Mouse (Mus musculus) liver, embryonic 14.5 days (tissue): ENCODE data around the gene Col12a1. TPM values are rescaled to one million over a fixed set of nuclear protein-coding genes. Genes with fewer than 3 reads are reported as not detected.

Experiments
- ATAC-seq: fragments of 200-750 bp; cut with Nextera tagmentation; 2 replicates; pipeline ENCODE4 v1.8.0; 2017; ENCODE audit warnings: moderate number of reproducible peaks, mild to moderate bottlenecking, moderate library complexity; ENCODE audit not compliant: insufficient read depth
- DNase-seq, 3 experiments: peaks; one replicate each; pipeline ENCODE4 v3.0.0-alpha.2; 2012 to 2013; ENCODE audit warnings: low read depth in 3 of 3, low spot score in 3 of 3
- H3K27ac ChIP-seq: fragments of 300-500 bp; sonication (generic); 2 replicates; pipeline ENCODE4 v1.5.1; 2014; ENCODE audit warnings: moderate library complexity, mild to moderate bottlenecking, control low read depth, inconsistent platforms
- H3K27me3 ChIP-seq: fragments of 300-500 bp; sonication (generic); 2 replicates; pipeline ENCODE4 v1.6.1; 2014; ENCODE audit warnings: mild to moderate bottlenecking, low read length, moderate library complexity; ENCODE audit not compliant: control insufficient read depth, insufficient read depth
- H3K36me3 ChIP-seq: fragments of 300-500 bp; sonication (generic); replicated peaks from 2 replicates; pipeline ENCODE4 v1.6.1; 2014; ENCODE audit warnings: low read depth; ENCODE audit not compliant: control insufficient read depth, insufficient read depth
- H3K4me1 ChIP-seq, 2 experiments: fragments of 200-500 bp in 1 of 2; fragments of 300-500 bp in 1 of 2; sonication (generic) in 1 of 2; replicated peaks; 2 replicates each; pipeline ENCODE4 v1.6.1; 2012 to 2014; ENCODE audit warnings: antibody characterized with exemption in 1 of 2, inconsistent platforms in 1 of 2, low read length in 1 of 2; ENCODE audit not compliant: control insufficient read depth in 2 of 2, insufficient read depth in 2 of 2
- H3K4me2 ChIP-seq: fragments of 300-500 bp; sonication (generic); 2 replicates; pipeline ENCODE4 v1.6.1; 2014; ENCODE audit warnings: low read depth, mild to moderate bottlenecking, control low read depth, moderate library complexity
- H3K4me3 ChIP-seq, 2 experiments: fragments of 200-500 bp in 1 of 2; fragments of 300-500 bp in 1 of 2; sonication (generic) in 1 of 2; 2 replicates each; pipeline ENCODE4 v1.5.1; 2012 to 2014; ENCODE audit warnings: low read depth in 2 of 2, low read length in 2 of 2, mild to moderate bottlenecking in 2 of 2, control low read depth in 1 of 2, inconsistent platforms in 1 of 2, moderate library complexity in 1 of 2; ENCODE audit not compliant: insufficient read depth in 1 of 2
- H3K9ac ChIP-seq: fragments of 300-500 bp; sonication (generic); replicated peaks from 2 replicates; pipeline ENCODE4 v1.6.1; 2014; ENCODE audit warnings: mild to moderate bottlenecking, control low read depth, moderate library complexity
- H3K9me3 ChIP-seq: fragments of 300-500 bp; sonication (generic); 2 replicates; pipeline ENCODE4 v1.6.1; 2016; ENCODE audit warnings: low read length, mixed read lengths; ENCODE audit not compliant: control insufficient read depth
- CTCF ChIP-seq: IDR thresholded peaks from 2 replicates; pipeline ENCODE4 v1.5.1; 2016; ENCODE audit warnings: antibody characterized with exemption, low read depth, control low read depth
- EP300 ChIP-seq: IDR thresholded peaks from 2 replicates; pipeline ENCODE4 v1.6.1; 2016; ENCODE audit warnings: antibody characterized with exemption, low read depth
- WGBS: fragments of 180-500 bp; shearing (Covaris S2); extraction: QIAGEN DNeasy Blood & Tissue Kit; methylation state at CpG from one replicate; pipeline ENCODE4 v1.1.7; 2014; ENCODE audit not compliant: insufficient replicate concordance; 5-methylcytosine and 5-hydroxymethylcytosine counted together
- polyA plus RNA-seq, 2 experiments: library from polyadenylated mRNA; depleted of rRNA in 1 of 2; stranded (reverse) in 1 of 2; unstranded in 1 of 2; fragments of >200 nt; fragmentation: Nextera tagmentation in 1 of 2; extraction: Ambion mirVana in 1 of 2; gene quantifications; 2 replicates each; pipeline versions ENCODE4 v1.2.1 to v1.2.3; 2012 to 2014

The Col12a1 gene
- polyA plus RNA-seq, 2 experiments, result 0.85 to 0.90 TPM

DNA sequence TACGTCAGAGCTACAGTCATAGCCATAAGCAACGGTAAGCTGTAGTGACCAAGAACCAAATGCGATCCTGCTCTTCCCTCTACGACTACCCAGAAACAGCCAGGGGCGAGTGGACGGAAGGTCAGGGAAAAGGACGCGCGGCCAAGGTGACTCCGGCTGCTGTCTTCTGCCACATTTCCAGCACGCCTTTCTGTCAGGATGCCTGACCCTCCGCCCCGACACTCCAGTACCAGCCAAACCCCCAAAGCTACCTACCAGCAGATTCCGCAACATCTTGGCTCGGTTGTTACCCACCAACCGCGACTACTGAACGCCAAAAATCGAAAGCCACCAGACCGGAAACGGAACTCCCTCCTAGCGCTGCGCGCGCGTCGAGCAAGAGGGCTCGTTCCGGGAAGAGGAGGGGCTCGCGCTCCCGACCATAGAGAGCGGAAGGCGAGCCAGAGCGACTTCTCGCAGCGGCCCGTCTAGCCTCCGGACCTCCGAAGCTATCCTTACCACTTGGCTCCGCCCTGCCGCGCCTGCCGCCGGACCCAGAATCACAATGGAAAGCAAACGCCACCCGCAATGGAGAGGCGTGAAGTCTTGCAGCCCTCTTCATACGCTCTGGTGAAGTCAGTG, 40.9 kb upstream of the Col12a1 start, which contains the start of gene Cox7a2:
Gene Cox7a2 (minus strand): TSS at position 494 of the 621 bp plus-strand sequence.
- Histone ChIP-seq H3K4me2 (peak within 1 kb of the TSS; percentile 84), H3K27me3 (no peaks in the 10 kb centered on the region), H3K4me3 (peak within 1 kb of the TSS; percentile 83 to 97), H3K36me3 (peaks cover 15% of the 10 kb centered on the region), H3K27ac (peak within 1 kb of the TSS; percentile 46), H3K4me1 (peaks cover 4 to 10% of the 10 kb centered on the region in 2 experiments), H3K9me3 (no peaks in the 10 kb centered on the region), H3K9ac (peak within 1 kb of the TSS; percentile 86)
- TF ChIP-seq CTCF (no peak), EP300 (no peak)
- ATAC-seq, result peak; percentile 100
- under 1% methylated on average over 49 of the region's 49 CpGs for whole genome bisulfite sequencing
- DNase-seq, result peak; percentile 86 to 90 (median 87)

DNA sequence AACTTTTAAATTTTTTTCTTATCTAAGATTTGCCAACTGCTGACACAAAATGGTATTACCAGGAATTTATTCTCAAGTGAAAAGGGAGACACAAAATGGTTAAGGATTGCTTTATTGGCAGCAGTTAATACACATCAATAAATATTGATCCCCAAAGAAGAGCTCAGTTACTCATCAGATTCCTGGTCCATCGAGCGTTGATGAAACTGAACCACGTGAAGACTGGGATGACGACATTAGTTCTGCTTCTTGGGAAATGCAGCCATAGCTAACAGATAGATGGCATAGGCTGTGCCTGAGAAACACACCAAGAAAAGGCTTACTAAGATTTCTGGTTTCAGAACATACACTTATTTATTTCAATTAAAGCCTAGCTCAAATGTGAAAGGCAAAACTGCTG, 36.7 kb upstream of the Col12a1 start:
- Histone ChIP-seq H3K4me2 (no peak overlapping the region), H3K27me3 (no peaks in the 10 kb centered on the region)

DNA sequence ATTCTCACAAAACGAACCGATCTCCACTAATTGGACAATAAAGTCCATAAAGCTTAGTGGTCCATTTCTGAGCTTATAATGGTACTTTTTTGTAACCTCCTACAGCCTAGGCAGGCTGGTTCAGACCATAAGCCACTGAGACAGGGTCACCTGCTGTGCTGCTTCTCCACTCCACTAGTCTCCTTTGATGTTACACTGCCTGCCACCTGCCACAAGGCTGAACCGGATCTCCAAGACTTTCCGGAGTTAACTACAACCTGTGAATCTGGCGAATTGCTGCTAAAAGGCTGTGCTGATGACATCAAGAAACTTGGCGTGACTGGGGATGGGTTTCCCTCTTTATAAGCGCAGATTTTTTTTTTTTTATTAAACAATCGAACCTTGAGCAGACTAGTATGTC, 33.2 kb upstream of the Col12a1 start:
- Histone ChIP-seq H3K4me1 (no peaks in the 10 kb centered on the region), H3K4me2 (no peak overlapping the region), H3K9me3 (no peaks in the 10 kb centered on the region), H3K9ac (no peak overlapping the region), H3K27ac (no peak overlapping the region), H3K36me3 (peaks cover 16% of the 10 kb centered on the region), H3K4me3 (no peak overlapping the region), H3K27me3 (no peaks in the 10 kb centered on the region)
- TF ChIP-seq CTCF (no peak), EP300 (no peak)
- DNase-seq (no peak), ATAC-seq (no peak)
- WGBS, result 68% methylated on average over 8 of the region's 8 CpGs

More for the DNA sequence above, 36.7 kb upstream of the Col12a1 start:
- no peak overlapping the region for H3K27ac ChIP-seq
- WGBS, result 84% methylated on average over 4 of the region's 4 CpGs
- TF ChIP-seq CTCF (no peak), EP300 (no peak)
- peaks cover 4 to 8% of the 10 kb centered on the region in 2 experiments for H3K4me1 ChIP-seq
- no peak overlapping the region for H3K4me3 ChIP-seq
- ATAC-seq (no peak), DNase-seq (no peak)
- peaks cover 19% of the 10 kb centered on the region for H3K36me3 ChIP-seq
- H3K9me3 ChIP-seq, result no peaks in the 10 kb centered on the region
- H3K9ac ChIP-seq, result no peak overlapping the region

- TF ChIP-seq CTCF (no peak), EP300 (no peak)
Observed at GRCm38 (mm10) chr9:79750709-79751108, 32.1 kb upstream of the Col12a1 start.

GRCm38 (mm10) chr9:79745036-79745435, 26.4 kb upstream of the Col12a1 start:
- ATAC-seq (no peak), DNase-seq (no peak)
- Histone ChIP-seq H3K4me1 (no peaks in the 10 kb centered on the region), H3K9ac (no peak overlapping the region), H3K9me3 (no peaks in the 10 kb centered on the region), H3K36me3 (no peaks in the 10 kb centered on the region), H3K4me3 (no peak overlapping the region), H3K4me2 (no peak overlapping the region), H3K27ac (no peak overlapping the region), H3K27me3 (no peaks in the 10 kb centered on the region)
- no peak for TF ChIP-seq EP300
- no peak for TF ChIP-seq CTCF
- 59% methylated on average over 4 of the region's 4 CpGs for WGBS

More at GRCm38 (mm10) chr9:79750709-79751108, 32.1 kb upstream of the Col12a1 start:
- Histone ChIP-seq H3K4me3 (no peak overlapping the region), H3K36me3 (peaks cover 12% of the 10 kb centered on the region), H3K9me3 (no peaks in the 10 kb centered on the region), H3K4me1 (no peaks in the 10 kb centered on the region), H3K4me2 (no peak overlapping the region), H3K9ac (no peak overlapping the region), H3K27ac (no peak overlapping the region), H3K27me3 (no peaks in the 10 kb centered on the region)
- DNase-seq (no peak), ATAC-seq (no peak)
- 43% methylated on average over 7 of the region's 7 CpGs for WGBS
